ENCODE assay signal across 21 mouse cellular contexts in the genomic region with DNA sequence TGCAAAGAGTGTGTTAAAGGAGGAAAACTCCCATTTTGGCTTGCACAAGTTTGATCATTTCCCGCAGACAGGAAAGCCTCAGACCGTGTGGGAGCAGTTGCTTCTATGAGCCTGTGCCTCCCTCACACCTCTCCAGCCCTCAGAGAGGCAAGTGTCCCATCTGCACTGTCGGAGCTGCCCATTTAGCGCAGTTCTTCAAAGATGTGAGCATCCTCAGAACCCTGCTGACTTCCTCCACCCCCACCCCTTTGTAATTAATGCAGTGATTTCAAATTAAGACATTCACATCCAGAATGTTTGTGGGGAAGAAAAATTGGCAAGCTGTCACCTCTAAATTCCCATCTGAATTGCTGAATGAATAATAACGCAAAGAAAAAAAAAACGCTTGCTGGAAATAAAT. TPM values are rescaled to one million over a fixed set of nuclear protein-coding genes. Genes with fewer than 3 reads are reported as not detected.
A peak's percentile ranks its signal among the peaks of the same experiment; 100 is the strongest.
DNase-seq lines count a peak whose midpoint lies in the region; ATAC-seq and TF ChIP-seq lines count a peak whose summit lies in the region.
"Had no signal": no experiment of that assay in that cellular context is flagged by ENCODE, and none has a peak within 500 bp of the region (broad histone marks: within the 10 kb centered on the region; RNA-seq: fewer than 3 reads in every experiment).

No protein-coding gene starts in this region.

- no peaks in the 10 kb centered on the region for H3K27me3 ChIP-seq in kidney, embryonic 15.5 days
- H3K27me3 ChIP-seq in hindbrain, postnatal 0 days (ENCODE audit: insufficient read depth, low read length), result no peaks in the 10 kb centered on the region
- H3K27me3 ChIP-seq in intestine, embryonic 16.5 days (replicated peaks; ENCODE audit: control insufficient read depth, insufficient read depth, low read length), result no peaks in the 10 kb centered on the region
- no peaks in the 10 kb centered on the region for H3K27me3 ChIP-seq in intestine, postnatal 0 days (replicated peaks; ENCODE audit: control insufficient read depth, insufficient read depth, low read length)

- no peak for TF ChIP-seq CTCF in hindbrain, postnatal 0 days (IDR thresholded peaks at IDR 0.05; ENCODE audit: low read depth)
- TF ChIP-seq CTCF in intestine, postnatal 0 days (IDR thresholded peaks at IDR 0.05; ENCODE audit: low read depth), result no peak

- H3K4me1 ChIP-seq in kidney, embryonic 15.5 days, result peaks cover 43% of the 10 kb centered on the region
- peaks cover 8% of the 10 kb centered on the region; the same call in 1 of the 2 replicates for H3K4me1 ChIP-seq in hindbrain, postnatal 0 days (ENCODE audit: insufficient read depth, low read length)
- peaks cover 4% of the 10 kb centered on the region; the same call in 1 of the 2 replicates for H3K4me1 ChIP-seq in intestine, embryonic 16.5 days (ENCODE audit: control insufficient read depth, insufficient read depth, low read length)
- no peaks in the 10 kb centered on the region for H3K4me1 ChIP-seq in intestine, postnatal 0 days (replicated peaks; ENCODE audit: control insufficient read depth, insufficient read depth, low read length)

- WGBS in kidney, embryonic 15.5 days, result 49% methylated on average over 6 of the region's 6 CpGs
- WGBS in hindbrain, postnatal 0 days, result 27% methylated on average over 6 of the region's 6 CpGs
- WGBS in intestine, embryonic 16.5 days, result 59% methylated on average over 6 of the region's 6 CpGs
- 67% methylated on average over 6 of the region's 6 CpGs for WGBS in intestine, postnatal 0 days

- no peak overlapping the region for H3K4me2 ChIP-seq in kidney, embryonic 15.5 days
- no peak overlapping the region for H3K4me2 ChIP-seq in hindbrain, postnatal 0 days (ENCODE audit: low read depth, low read length)
- no peak overlapping the region for H3K4me2 ChIP-seq in intestine, embryonic 16.5 days (ENCODE audit: low read depth, low read length)
- H3K4me2 ChIP-seq in intestine, postnatal 0 days (replicated peaks; ENCODE audit: low read depth), result no peak overlapping the region
- H3K4me2 ChIP-seq: heart, embryonic 11.5 days had no signal

- no peak for ATAC-seq in kidney, embryonic 15.5 days (replicated peaks; ENCODE audit: low FRiP score)
- ATAC-seq in hindbrain, postnatal 0 days, result no peak
- ATAC-seq in intestine, embryonic 16.5 days, result no peak
- ATAC-seq in intestine, postnatal 0 days, result no peak
- ATAC-seq: inflammation-experienced regulatory T-cells, adult 6 months had no signal

- H3K9me3 ChIP-seq in kidney, embryonic 15.5 days (replicated peaks), result no peaks in the 10 kb centered on the region
- H3K9me3 ChIP-seq in hindbrain, postnatal 0 days (ENCODE audit: low read length), result no peaks in the 10 kb centered on the region
- no peaks in the 10 kb centered on the region for H3K9me3 ChIP-seq in intestine, embryonic 16.5 days (ENCODE audit: control insufficient read depth, low read length)
- H3K9me3 ChIP-seq in intestine, postnatal 0 days (ENCODE audit: control insufficient read depth), result no peaks in the 10 kb centered on the region

- H3K36me3 ChIP-seq in kidney, embryonic 15.5 days, result no peaks in the 10 kb centered on the region
- no peaks in the 10 kb centered on the region for H3K36me3 ChIP-seq in hindbrain, postnatal 0 days (ENCODE audit: insufficient read depth, low read length)
- no peaks in the 10 kb centered on the region for H3K36me3 ChIP-seq in intestine, embryonic 16.5 days (ENCODE audit: control insufficient read depth, insufficient read depth, low read length)
- H3K36me3 ChIP-seq in intestine, postnatal 0 days (ENCODE audit: control insufficient read depth, insufficient read depth), result no peaks in the 10 kb centered on the region

- peak overlapping the region; percentile 56 for H3K27ac ChIP-seq in kidney, embryonic 15.5 days
- no peak overlapping the region for H3K27ac ChIP-seq in hindbrain, postnatal 0 days
- H3K27ac ChIP-seq in intestine, embryonic 16.5 days (ENCODE audit: low read length), result no peak overlapping the region
- H3K27ac ChIP-seq in intestine, postnatal 0 days (ENCODE audit: low read depth, low read length), result no peak overlapping the region
- H3K27ac ChIP-seq: layer of hippocampus, adult 2 months had no signal

- H3K9ac ChIP-seq in kidney, embryonic 15.5 days, result no peak overlapping the region
- H3K9ac ChIP-seq in hindbrain, postnatal 0 days (replicated peaks; ENCODE audit: low read length), result no peak overlapping the region
- H3K9ac ChIP-seq in intestine, embryonic 16.5 days (ENCODE audit: low read depth, low read length), result no peak overlapping the region
- no peak overlapping the region for H3K9ac ChIP-seq in intestine, postnatal 0 days (ENCODE audit: low read depth, low read length)

- DNase-seq in kidney, postnatal 10 days, result no peak
- peak; percentile 89 for DNase-seq in Muller cell, postnatal 12 days (ENCODE audit: inconsistent ontology term)
- DNase-seq in brain, adult 2 months (ENCODE audit: low read depth, low spot score), result peak; percentile 56
- peak; percentile 47 for DNase-seq in hindbrain, postnatal 0 days (ENCODE audit: low spot score)
- DNase-seq: cerebellum, postnatal 25 days; gastrocnemius, postnatal 36 days; heart, postnatal 14 days; lung, adult 18-20 months had no signal

- H3K4me3 ChIP-seq in kidney, embryonic 15.5 days (replicated peaks), result no peak overlapping the region
- H3K4me3 ChIP-seq in hindbrain, postnatal 0 days (ENCODE audit: low read length), result no peak overlapping the region
- no peak overlapping the region for H3K4me3 ChIP-seq in intestine, embryonic 16.5 days (ENCODE audit: low read length)
- no peak overlapping the region for H3K4me3 ChIP-seq in intestine, postnatal 0 days (ENCODE audit: low read depth, low read length)
- H3K4me3 ChIP-seq: layer of hippocampus, adult 2 months had no signal

RNA-seq across cellular contexts. Expression of a gene that starts 12.8 kb away (rescaled TPM):
- polyA plus RNA-seq in kidney, embryonic 15.5 days (2015; fragmentation: Nextera tagmentation; extraction: Ambion mirVana), result not detected in 2 replicates
- not detected in 2 replicates for total RNA-seq in hindbrain, postnatal 0 days (2014; rRNA removed)
- not detected in 2 replicates for polyA plus RNA-seq in hindbrain, postnatal 0 days (2015; fragmentation: Nextera tagmentation; extraction: Ambion mirVana)
- polyA plus RNA-seq in intestine, embryonic 16.5 days (2015; fragmentation: Nextera tagmentation; extraction: Ambion mirVana), result not detected in 2 replicates
- polyA plus RNA-seq in intestine, postnatal 0 days (2015; fragmentation: Nextera tagmentation; extraction: Ambion mirVana), result not detected in 2 replicates
- total RNA-seq: adrenal gland, adult 18-20 months; ES-E14; gastrocnemius, postnatal 36 days; heart, postnatal 14 days; layer of hippocampus, adult 2 months; left cerebral cortex, postnatal 10 days; liver, adult 2 months; megakaryocyte-erythroid progenitor cell, adult 5-6 weeks had no signal
- polyA plus RNA-seq: heart, embryonic 11.5 days; inflammation-experienced regulatory T-cells, adult 6 months; kidney, embryonic 14.5 days; liver, adult 2 months; stomach, embryonic 16.5 days had no signal
